11 mouse cellular contexts compared by ENCODE assay signal in the genomic region with DNA sequence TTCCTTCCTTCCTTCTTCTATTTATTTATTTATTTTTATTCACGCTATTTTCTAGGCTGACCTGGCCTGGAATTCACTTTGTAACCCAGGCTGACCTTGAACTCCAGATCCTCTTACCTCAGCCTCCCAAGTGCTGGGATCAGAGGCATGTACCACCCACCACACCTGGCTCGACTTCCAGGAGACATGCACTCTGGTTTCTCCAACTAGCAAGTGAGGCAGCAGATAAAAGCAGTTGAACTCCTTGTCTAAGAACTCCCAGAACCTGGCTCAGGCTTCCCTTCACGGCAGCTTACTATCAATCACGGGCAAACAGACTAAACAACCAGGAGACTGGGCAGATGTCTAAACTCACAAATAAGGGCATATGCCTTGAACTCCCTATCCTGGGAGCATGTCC. TPM values are rescaled to one million over a fixed set of nuclear protein-coding genes. Genes with fewer than 3 reads are reported as not detected.
DNase-seq lines count a peak whose midpoint lies in the region; ATAC-seq and TF ChIP-seq lines count a peak whose summit lies in the region.
"Had no signal": no experiment of that assay in that cellular context is flagged by ENCODE, and none has a peak within 500 bp of the region (broad histone marks: within the 10 kb centered on the region; RNA-seq: fewer than 3 reads in every experiment).

No protein-coding gene starts in this region.

- no peaks in the 10 kb centered on the region for H3K9me3 ChIP-seq in liver, embryonic 11.5 days (ENCODE audit: control insufficient read depth, low read length)
- no peaks in the 10 kb centered on the region for H3K9me3 ChIP-seq in forebrain, embryonic 14.5 days (replicated peaks; ENCODE audit: control insufficient read depth, low read length)
- no peaks in the 10 kb centered on the region for H3K9me3 ChIP-seq in stomach, embryonic 14.5 days (ENCODE audit: control insufficient read depth, low read depth, low read length)
- H3K9me3 ChIP-seq: G1E; hindbrain, embryonic 15.5 days had no signal

- H3K4me2 ChIP-seq in liver, embryonic 11.5 days, result no peak overlapping the region
- H3K4me2 ChIP-seq in forebrain, embryonic 14.5 days (ENCODE audit: low read length), result no peak overlapping the region
- no peak overlapping the region for H3K4me2 ChIP-seq in stomach, embryonic 14.5 days (replicated peaks; ENCODE audit: low read depth, low read length)

- H3K27me3 ChIP-seq in liver, embryonic 11.5 days (replicated peaks; ENCODE audit: control insufficient read depth, insufficient read depth, low read length), result no peaks in the 10 kb centered on the region; the same call in 1 of the 2 replicates
- no peaks in the 10 kb centered on the region for H3K27me3 ChIP-seq in forebrain, embryonic 14.5 days (replicated peaks; ENCODE audit: control insufficient read depth, insufficient read depth, low read length)
- no peaks in the 10 kb centered on the region for H3K27me3 ChIP-seq in stomach, embryonic 14.5 days (ENCODE audit: control insufficient read depth, insufficient read depth, low read length)
- H3K27me3 ChIP-seq: hindbrain, embryonic 15.5 days had no signal

- no peak for TF ChIP-seq CTCF in gastrocnemius, adult 2 months (IDR thresholded peaks at IDR 0.05)

- intact Hi-C loops in gastrocnemius, adult 2 months (cut with DNase I), result loop anchor here (1.0 to 2.0 kb wide), 3 partner anchors 28 to 60 kb away; no protein-coding TSS in a partner anchor

- no peak for DNase-seq in gastrocnemius, adult 2 months
- DNase-seq in gastrocnemius, postnatal 4 days (ENCODE audit: low spot score in 2 of 2), result no peak
- DNase-seq in liver, embryonic 11.5 days (ENCODE audit: low spot score), result no peak
- no peak for DNase-seq in liver
- no peak for DNase-seq in forebrain, embryonic 14.5 days (ENCODE audit: low spot score)
- DNase-seq in lung, postnatal 10 days, result no peak
- DNase-seq: gastrocnemius, postnatal 25 days had no signal

- peaks cover 45% of the 10 kb centered on the region for H3K4me1 ChIP-seq in liver, embryonic 11.5 days (replicated peaks; ENCODE audit: control insufficient read depth, insufficient read depth, low read length)
- peaks cover 26% of the 10 kb centered on the region for H3K4me1 ChIP-seq in forebrain, embryonic 14.5 days (ENCODE audit: control insufficient read depth, insufficient read depth, low read length)
- H3K4me1 ChIP-seq in stomach, embryonic 14.5 days (ENCODE audit: control insufficient read depth, insufficient read depth, low read length), result peaks cover 55% of the 10 kb centered on the region

- H3K9ac ChIP-seq in liver, embryonic 11.5 days (ENCODE audit: low read depth, low read length), result no peak overlapping the region
- no peak overlapping the region for H3K9ac ChIP-seq in forebrain, embryonic 14.5 days (ENCODE audit: low read length)
- H3K9ac ChIP-seq in stomach, embryonic 14.5 days (replicated peaks; ENCODE audit: low read depth, low read length), result no peak overlapping the region
- H3K9ac ChIP-seq: hindbrain, embryonic 15.5 days had no signal

- no peak for ATAC-seq in liver, embryonic 11.5 days (replicated peaks; ENCODE audit: low FRiP score)
- ATAC-seq in forebrain, embryonic 14.5 days, result no peak
- no peak for ATAC-seq in stomach, embryonic 14.5 days (ENCODE audit: insufficient number of reproducible peaks, insufficient read depth, low FRiP score, low read depth)
- no peak for ATAC-seq in monocyte, adult 5-6 weeks (replicated peaks; ENCODE audit: insufficient number of reproducible peaks, low FRiP score, low TSS enrichment, poor library complexity, severe bottlenecking)

- 67% methylated on average over 4 of the region's 4 CpGs for WGBS in liver, embryonic 11.5 days
- whole genome bisulfite sequencing in forebrain, embryonic 14.5 days, result 71% methylated on average over 4 of the region's 4 CpGs
- 58% methylated on average over 4 of the region's 4 CpGs for WGBS in stomach, embryonic 14.5 days

- H3K27ac ChIP-seq in gastrocnemius, adult 2 months, result peak overlapping the region; percentile 63; the same call in 1 of the 2 replicates
- 0 out of 2 replicates have a peak overlapping the region, but pooled peaks have one; percentile 8 for H3K27ac ChIP-seq in liver, embryonic 11.5 days (ENCODE audit: low read depth, low read length)
- peak overlapping the region; percentile 82 for H3K27ac ChIP-seq in forebrain, embryonic 14.5 days (ENCODE audit: low read depth, low read length)
- H3K27ac ChIP-seq in stomach, embryonic 14.5 days (ENCODE audit: low read length), result 0 out of 2 replicates have a peak overlapping the region, but pooled peaks have one; percentile 23

- H3K36me3 ChIP-seq in liver, embryonic 11.5 days (ENCODE audit: control insufficient read depth, insufficient read depth, low read length), result no peaks in the 10 kb centered on the region
- H3K36me3 ChIP-seq in forebrain, embryonic 14.5 days (ENCODE audit: control insufficient read depth, insufficient read depth, low read length), result no peaks in the 10 kb centered on the region
- H3K36me3 ChIP-seq in stomach, embryonic 14.5 days (ENCODE audit: control insufficient read depth, insufficient read depth, low read length), result no peaks in the 10 kb centered on the region
- H3K36me3 ChIP-seq: G1E; hindbrain, embryonic 15.5 days had no signal

- no peak overlapping the region for H3K4me3 ChIP-seq in gastrocnemius, adult 2 months
- no peak overlapping the region for H3K4me3 ChIP-seq in liver, embryonic 11.5 days (ENCODE audit: low read depth, low read length)
- H3K4me3 ChIP-seq in forebrain, embryonic 14.5 days (ENCODE audit: low read depth, low read length), result no peak overlapping the region
- no peak overlapping the region for H3K4me3 ChIP-seq in stomach, embryonic 14.5 days (ENCODE audit: low read depth, low read length)
- H3K4me3 ChIP-seq: hindbrain, embryonic 15.5 days had no signal

RNA-seq across cellular contexts. Expression of gene Ptma, which starts 25.8 kb away (rescaled TPM):
- 100 to 1,000 TPM in 1 of 2 experiments, 10 to 100 TPM in 1; 58.5 to 108 TPM for total RNA-seq in gastrocnemius, adult 2 months (2021)
- 100 to 1,000 TPM; 655 to 661 TPM for total RNA-seq in gastrocnemius, postnatal 4 days (2021)
- polyA plus RNA-seq in liver, embryonic 11.5 days (2014; fragmentation: Nextera tagmentation; extraction: Ambion mirVana), result 2,666 and 2,805 TPM in 2 replicates
- 2,309 and 2,480 TPM in 2 replicates for polyA plus RNA-seq in forebrain, embryonic 14.5 days (2014; fragmentation: Nextera tagmentation; extraction: Ambion mirVana)
- polyA plus RNA-seq in stomach, embryonic 14.5 days (2014; fragmentation: Nextera tagmentation; extraction: Ambion mirVana), result 2,677 and 2,766 TPM in 2 replicates
- total RNA-seq in monocyte, adult 5-6 weeks (2017), result 2,048 to 2,960 TPM (median 2,606 TPM) in 3 replicates

Comparison
In these comparisons a context has a peak if more than half of its experiments do, and no peak if none do; other contexts are left out.
1. RNA of gene Ptma, which starts 25.8 kb away (total RNA-seq): 2,048 to 2,960 TPM in monocyte, adult 5-6 weeks and 655 to 661 TPM in gastrocnemius, postnatal 4 days; 58.5 to 108 TPM in gastrocnemius, adult 2 months; every median in the first group is over 4 times any median in the second.
2. H3K27ac ChIP-seq: peak in every context shown above with its lines; median percentile 82 in forebrain, embryonic 14.5 days; 63 in gastrocnemius, adult 2 months; 23 in stomach, embryonic 14.5 days; 8 in liver, embryonic 11.5 days.